Mouse (Mus musculus) brain, embryonic 14.5 days (tissue): Measurements from ENCODE around the gene Dnmbp.

Experiments used
- CTCF ChIP-seq: fragments of 200-500 bp; IDR thresholded peaks from 2 replicates; pipeline ENCODE4 v1.5.1; 2012; ENCODE audit warnings: inconsistent platforms, mild to moderate bottlenecking, moderate library complexity, borderline replicate concordance; ENCODE audit not compliant: insufficient read depth, insufficient read length; ENCODE audit errors: extremely low read depth
- POLR2A ChIP-seq: fragments of 200-500 bp; IDR thresholded peaks from 2 replicates; pipeline ENCODE4 v1.6.1; 2012; ENCODE audit warnings: mild to moderate bottlenecking, inconsistent platforms, borderline replicate concordance; ENCODE audit not compliant: poor library complexity, insufficient read depth, insufficient read length, severe bottlenecking; ENCODE audit errors: extremely low read depth

DNA sequence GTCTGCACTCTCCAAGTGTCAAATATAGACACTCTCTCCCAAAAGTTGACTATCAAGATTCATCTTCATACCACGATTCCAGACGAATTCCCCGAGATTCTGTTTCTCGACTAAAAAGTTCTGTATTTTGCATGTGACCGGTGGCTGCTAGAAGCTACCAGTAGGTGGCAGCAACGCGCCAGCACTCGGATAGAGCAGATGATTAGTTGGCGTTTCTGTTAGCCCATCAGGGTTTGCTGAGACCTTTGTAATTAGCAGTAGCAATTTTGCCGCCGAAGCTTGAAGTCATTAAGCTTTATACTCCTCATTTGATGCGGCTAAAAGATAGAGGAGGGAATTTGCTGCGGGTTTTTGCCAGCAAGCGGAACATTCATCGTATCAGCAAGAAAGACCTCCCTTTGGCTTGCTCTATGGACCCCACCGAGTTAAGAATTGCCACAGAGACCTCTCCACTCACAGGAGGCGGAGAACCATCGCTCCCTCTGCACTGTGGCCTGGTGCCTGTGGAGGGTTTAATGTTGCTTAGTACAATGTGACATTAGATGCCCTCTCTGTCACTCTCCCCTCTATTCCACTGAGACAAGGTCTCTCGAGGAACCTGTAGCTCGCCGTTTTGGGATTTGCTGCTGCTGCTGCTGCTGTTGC is 107.4 kb downstream of the Dnmbp start:
- TF ChIP-seq CTCF, result peak; percentile 91
- no peak for TF ChIP-seq POLR2A
